Mouse (Mus musculus) layer of hippocampus, adult 11-12 months (tissue): Measurements from ENCODE around the gene Elmo2.

Experiments used
- DNase-seq: peaks from one replicate; pipeline ENCODE4 v3.0.0; 2022; ENCODE audit warnings: low spot score

Elmo2 gene

DNA sequence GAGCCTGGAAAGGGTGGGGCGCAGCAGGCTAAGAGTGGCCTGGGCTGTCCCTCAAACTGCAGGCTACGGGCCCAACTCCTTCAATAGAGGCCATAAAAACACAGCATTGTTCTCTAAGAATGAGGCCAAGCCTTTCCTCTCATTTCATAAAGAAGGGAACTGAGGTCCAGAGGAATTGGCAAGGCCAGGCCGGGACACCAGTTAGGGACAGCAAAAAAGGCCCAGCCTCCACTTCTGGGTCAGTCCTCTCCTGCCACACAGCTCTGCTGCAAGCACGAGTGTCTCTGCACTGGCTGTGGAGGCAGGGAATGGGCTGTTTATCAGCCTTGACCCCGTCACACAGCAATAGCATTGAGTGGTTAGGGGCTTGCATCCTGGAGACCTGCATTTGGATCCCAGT lies 2.8 kb downstream of the Elmo2 start:
- DNase-seq: no peak

DNA sequence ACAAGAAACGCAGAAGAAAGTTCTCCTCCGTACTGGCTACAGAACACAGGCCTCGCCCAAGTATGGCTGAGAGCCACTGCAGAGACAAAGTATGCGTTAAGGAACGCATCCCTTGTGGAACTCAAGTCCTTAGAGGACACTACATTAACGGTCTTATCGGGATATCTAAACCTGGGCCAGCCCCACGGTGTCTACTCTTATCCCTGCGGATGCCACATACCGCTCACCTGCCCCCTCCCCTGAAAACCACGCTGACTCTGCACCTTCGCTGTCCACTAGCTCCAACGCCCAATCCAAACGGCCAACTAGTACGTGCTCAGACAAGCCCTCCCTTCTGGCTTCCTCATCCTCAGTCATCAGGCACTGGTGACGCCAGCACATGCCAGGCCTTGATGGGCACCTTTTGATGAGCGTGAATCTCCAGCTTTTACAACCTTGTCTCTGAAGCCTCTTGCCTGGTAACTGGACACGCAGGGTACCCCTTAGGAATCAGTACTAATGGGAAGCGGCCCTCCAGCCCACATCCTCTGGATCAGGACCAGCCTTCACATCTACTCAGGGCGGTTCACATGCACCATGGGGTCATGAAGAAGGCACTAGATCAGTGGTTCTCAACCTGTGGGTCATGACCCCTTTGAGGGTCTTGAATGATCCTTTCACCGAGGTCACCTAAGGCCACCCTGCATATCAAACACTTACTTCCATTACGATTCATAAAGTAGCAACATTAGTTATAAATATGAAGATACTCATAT lies 4.1 kb downstream of the Elmo2 start:
- no peak for DNase-seq

DNA sequence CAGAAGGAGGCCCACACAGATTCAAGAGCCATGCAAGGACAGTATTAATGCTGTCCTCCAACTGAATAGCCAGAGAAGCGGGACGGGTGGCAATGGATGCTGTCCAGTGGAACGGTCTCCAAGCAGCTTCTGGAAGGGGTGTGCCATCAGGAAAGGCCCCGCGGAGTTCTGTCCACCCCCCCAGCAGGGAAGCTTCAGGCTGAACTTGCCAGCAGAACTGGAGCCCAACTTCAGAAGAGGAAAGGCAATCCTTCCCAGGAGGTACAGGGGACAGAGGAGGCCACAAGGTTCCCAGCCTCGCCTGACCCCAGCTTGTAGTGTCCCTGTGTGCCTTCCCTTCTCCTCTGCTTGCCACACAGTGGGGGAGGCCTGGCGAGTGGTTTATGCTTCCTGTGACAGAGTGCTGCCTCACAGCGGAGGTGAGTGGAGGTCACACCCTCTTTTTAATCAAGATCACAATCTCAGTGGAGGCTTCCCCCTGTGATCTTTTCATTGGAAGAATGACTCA lies 4.8 kb downstream of the Elmo2 start:
- DNase-seq: no peak

DNA sequence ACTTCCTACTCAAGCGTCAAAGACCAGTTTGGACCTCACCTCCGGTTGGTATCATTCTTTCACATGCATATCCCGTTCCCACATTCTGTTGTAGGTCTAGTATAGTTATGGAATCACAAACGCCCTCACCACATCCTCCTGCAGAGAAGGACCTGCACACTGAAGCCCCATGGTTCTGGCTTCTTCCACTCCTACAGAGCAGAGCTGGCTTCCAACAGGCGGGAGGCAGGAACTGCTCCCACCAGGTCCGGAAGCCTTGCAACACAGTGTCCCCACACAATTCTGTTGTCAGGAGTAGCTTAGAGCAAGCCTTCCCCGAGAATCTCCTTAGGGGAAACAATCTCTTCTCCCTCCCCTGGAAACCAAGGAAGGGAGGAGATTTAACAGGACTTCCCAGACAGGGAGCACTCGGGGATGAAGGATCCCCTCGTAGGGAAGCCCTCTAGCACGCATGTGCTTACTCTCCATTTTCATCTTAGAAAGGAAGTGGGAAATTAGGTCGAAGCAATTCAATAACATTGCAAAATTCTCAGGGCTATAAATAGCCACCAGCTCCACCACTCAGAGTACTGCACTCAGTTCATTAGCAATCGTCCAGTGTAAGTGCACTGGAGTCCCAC lies 5.6 kb downstream of the Elmo2 start:
- no peak for DNase-seq

DNA sequence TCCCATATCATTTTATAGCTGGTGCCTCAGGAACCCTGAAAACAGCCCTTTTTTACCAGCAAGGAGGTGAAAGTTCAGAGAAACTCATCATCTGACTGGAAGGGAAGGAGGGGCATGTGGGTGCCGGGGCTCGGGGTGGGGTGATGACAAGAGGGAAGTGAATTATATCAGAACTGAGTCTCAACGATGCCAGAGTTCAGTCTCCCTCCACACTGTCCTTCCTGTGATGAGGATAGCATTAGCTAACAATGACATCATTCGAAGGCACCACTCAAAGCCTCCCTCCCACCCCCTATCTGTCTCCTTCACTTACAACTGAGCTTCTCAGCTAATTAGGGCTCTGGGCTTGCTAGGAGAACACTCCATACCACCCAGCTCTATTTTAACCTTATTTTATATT lies 6.8 kb downstream of the Elmo2 start:
- no peak for DNase-seq

DNA sequence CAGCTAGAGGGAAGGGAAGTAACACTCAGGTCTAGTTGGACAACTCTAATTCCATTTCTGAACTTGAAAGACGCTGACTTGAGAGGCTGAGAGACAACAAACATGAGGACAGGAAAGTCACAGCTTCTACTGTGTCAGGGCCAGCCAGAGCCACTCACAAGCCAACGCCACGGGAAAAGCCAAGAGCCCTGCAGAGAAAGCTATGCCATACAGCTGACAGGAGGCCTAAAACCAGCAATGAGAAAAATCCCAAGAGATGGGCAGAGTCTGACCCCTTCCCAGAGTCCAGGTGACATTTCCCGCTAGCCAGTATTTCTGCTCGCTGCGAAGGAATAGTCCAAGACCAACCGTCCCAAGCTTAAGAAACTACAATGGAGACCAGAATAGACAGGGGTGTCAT lies 7.3 kb downstream of the Elmo2 start:
- DNase-seq: no peak

DNA sequence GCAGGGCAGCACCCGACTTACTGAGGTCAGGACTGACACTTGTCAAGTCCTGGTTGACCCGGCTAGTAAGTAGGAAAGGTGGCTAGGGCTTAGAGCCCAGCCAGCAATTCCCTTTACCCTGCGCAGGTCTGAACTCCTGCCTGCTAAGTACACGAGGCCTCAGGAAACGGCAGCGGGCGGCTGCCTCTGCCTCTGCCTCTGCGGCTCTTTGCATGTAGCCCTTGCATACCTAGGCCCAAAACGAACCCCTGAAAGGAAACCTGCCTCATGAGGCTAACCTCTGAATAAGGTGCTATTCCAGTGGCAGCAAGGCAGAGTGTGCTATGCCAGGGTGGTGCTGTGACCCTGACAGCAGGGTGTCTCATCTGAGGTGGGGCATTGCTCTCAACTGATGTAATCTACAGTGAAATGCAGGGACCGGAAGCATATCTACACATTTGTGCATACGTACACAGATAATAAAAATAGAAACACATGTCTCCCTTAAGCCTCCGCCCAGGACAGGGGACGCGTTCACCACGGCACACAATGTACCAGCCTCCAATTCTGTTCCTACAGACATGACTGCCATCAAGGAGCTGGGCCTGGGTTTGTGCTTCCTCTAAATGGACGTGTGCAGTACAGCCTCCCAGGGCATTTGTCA lies 8.5 kb downstream of the Elmo2 start:
- no peak for DNase-seq

DNA sequence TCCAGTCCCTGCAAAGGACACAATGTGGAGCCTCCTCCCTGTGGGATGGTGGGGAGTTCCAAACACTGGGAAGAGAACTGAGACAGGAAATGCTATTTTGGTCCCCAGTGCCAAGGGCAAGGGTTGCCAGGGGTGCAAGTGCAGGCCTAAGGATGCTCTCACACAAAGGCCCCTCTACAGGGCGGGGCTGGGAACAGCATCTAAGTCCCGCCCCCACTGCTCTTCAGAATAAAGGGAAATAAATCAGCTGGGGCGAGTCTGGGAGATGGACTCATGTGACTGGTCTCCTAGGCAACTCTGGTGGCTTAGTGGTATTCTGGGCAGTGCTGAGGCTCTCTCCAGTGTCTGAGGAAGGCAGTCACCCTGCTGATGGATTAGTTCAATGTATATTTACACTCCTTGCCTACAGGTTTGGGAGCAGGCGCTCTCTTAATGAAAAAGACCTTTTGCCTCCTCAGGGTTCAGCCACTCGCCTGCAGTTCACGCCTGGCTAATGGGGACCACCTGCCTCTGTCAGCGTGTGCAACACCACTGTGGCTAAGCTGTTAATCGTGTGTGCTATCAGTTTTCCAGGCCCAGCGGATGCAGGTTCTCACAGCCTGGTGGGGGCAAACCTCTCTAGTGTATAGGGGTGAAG lies 9.3 kb downstream of the Elmo2 start:
- peak; percentile 82 for DNase-seq

DNA sequence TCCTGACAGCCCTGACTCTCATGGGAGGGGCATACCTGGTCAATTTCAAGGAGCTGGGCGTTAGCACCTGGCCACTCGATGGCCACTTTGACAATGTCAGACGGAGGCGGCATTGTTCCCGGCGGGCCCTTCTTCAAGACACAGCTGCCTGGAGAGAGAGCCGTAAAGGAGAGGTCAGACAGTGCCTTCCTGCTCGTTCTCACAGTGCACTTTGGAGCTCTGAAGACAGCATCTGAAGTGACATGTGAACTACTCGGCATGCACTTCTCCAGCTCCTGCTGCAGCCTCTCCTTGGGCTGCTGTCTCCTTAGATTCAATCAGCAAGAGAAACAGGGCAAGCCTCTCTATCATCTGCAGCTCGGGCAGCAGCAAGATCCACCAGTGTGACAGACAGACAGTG lies 10.1 kb downstream of the Elmo2 start:
- DNase-seq: no peak

DNA sequence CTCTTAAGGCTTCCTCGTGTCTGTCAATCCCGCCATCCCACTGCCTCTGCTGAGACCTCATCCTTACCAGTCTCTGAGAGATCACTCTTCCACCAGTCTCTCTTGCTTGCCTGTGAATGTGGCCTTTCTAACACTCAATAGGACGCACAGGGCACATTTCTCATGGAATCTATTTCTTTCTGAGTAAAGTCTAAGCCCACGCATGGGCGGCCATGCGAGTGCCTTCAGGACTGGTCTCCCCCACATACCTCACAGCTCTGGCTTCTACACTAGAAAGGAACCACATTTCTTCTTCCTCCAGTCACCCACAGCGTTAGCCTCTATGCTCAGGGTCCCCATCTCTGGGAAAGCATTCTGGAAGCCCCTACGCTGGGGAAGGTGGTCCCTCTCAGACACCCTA lies 12.1 kb downstream of the Elmo2 start:
- DNase-seq: no peak

DNA sequence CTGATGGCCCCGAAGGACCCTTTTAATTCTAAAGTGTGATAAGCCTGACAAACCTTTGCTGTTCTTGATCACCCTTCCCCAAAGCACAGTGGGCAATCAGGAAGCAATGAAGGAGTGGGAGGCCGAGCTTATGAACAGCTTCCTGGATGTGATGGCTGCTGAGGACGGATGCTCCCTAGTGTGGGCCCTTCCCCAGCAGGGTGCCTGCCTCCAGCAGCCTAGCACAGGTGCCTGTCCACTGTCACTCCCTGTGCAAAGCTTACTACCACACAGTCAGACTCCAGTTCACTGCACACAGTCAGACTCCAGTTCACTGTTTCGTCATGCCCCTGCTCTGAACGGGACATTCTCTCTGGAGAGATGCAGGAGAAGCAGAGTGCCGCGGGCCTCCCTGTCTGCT lies 13.9 kb downstream of the Elmo2 start:
- DNase-seq: no peak

DNA sequence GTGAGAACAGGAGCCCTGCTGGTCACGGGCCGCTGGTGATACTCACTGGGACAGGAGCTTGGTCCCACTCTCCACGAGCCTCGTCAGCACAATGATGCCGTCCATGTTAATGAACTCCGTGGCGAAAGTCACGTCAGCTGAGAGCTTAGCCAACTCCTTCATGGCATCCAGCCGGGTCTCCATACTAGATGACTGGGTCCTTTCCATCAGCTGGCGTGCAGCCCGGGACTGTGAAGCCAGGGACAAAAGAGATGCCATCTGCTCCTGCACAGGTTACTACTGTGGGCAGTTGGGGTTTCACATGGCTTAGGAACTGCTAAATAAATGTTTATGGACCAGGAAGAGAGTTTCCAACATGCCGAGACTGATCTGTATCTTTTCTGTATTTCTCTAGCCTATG lies 14.7 kb downstream of the Elmo2 start:
- DNase-seq: peak; percentile 50

DNA sequence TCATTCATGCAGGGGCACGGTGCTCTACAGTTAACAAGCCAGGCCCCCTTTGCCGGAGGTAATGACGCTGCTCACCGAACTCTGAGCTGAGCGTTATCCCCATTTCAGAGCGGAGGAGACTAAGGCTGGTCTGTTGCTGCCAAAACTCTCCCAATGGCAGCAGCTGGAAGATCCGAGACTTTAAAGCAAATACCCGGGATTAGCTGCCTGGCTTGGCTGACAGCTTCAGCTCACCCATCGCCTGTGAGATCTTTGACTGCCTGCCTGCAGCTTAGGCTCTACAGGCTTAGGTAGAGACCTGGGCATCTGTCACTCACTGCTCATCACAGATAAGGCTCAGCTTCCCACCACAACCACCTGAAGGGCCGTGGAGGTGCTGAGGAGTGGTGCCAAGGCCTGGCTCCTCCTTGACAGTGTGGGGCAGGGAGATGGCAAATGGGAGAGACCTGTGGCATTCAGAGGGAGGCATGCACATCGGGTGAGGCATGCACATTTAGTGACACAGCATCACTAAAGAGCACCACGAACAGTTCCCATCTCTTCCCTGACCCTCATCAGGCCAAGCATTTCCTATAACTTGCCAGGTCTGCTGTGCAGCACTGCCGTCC lies 15.4 kb downstream of the Elmo2 start:
- DNase-seq: no peak

DNA sequence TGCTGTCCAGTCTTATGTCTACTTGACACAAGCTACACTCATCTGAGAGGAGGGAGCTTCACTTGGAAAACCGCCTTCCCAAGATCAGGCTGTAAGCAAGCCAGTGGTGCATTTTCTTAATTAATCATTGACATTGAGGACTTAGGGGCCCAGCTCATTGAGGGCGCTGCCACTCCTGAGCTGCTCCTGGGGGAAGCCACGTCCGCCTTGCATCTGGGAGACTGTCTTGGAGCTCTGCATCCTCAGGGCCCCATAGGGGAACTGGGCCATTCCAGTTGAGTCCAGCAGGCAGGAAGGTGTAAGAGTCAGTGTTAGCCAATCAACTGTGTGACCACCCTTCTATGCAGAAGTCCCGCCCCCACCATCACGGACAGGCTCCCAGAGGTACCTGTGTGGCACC lies 18.5 kb downstream of the Elmo2 start:
- no peak for DNase-seq

DNA sequence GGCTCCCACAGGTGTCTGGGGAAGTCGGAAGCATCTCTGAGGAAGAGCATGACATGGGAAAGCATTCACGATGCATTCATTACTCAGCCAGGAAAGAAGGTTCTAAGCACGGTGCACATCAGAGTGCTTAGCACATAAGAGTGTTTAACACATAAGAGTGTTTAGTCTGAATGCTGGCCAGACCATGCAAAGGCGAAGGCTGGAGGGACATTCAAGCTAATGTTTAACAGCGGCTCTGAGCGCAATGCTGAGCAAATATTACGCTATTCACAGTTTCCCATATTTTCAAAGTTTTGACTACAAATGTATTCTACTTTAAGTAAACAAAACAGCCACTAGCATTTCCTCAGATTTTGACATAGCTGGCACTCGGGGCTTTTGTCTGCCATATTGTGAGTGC lies 20.8 kb downstream of the Elmo2 start:
- DNase-seq: no peak

DNA sequence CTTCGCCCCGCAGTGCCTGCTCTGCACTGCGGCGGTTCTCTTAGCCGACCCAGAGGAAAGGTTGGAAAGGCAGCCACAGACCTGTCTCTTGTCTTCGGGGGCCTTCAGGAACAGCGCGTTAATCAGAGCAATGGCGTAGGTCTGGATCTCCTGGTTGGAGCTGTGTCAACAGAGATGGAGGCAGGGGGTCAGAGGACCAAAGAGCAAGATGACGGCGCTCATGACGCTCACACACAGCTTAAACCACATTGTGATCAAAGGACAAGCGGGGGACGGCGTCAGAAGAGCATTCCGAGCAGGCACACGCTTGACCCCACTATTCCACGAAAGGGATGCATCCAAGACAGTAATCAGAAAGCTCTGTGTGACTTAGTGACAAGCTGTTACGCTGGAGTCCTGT lies 21.5 kb downstream of the Elmo2 start:
- no peak for DNase-seq

DNA sequence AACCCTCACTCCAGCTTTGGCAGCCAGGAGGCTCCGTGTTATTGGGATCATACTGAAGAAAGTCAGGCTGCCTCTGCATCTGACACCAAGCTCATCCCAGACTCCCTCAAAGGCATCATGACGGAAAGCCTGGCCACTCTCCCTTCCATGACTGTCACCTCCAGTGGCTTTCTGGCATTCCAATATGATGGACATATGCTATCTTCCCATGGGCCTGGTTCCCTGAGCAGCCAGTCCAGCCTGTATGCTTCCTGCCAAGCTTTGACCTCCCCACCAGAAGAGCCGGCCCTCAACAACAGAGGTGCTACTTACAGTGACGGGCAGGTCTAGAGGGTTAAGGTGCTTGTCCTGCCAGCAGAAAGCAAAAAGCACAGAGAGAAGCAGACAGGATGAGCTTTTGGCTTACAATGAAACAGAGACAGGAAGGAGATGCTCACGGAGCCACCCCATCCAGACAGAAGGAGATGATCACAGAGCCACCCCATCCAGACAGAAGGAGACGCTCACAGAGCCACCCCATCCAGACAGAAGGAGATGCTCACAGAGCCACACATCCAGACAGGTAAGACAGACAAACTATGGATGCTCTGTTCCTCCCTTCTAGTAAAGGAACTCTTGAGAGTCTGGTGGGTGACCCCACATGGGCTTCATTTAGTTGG lies 22.8 kb downstream of the Elmo2 start:
- no peak for DNase-seq

DNA sequence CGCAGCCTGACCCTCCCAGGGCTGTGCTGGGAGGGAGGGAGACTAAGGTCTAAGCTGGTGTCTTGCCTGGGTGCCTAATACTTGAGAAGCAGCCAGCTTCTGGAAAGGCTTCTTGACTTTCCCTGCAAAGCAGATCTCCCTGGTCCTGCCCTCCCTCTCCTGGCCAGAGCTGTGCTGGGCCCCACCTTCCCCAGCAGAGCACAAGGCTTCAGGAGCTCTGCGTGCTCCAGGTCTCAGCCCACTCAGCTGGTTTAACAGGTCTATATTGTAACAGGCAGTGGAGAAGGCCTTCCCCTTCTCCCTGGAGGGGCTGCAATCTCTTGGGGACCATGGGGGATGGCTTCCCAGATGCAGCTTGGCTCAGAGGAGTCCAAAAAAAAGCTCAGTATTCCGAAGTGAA lies 24.9 kb downstream of the Elmo2 start:
- no peak for DNase-seq

DNA sequence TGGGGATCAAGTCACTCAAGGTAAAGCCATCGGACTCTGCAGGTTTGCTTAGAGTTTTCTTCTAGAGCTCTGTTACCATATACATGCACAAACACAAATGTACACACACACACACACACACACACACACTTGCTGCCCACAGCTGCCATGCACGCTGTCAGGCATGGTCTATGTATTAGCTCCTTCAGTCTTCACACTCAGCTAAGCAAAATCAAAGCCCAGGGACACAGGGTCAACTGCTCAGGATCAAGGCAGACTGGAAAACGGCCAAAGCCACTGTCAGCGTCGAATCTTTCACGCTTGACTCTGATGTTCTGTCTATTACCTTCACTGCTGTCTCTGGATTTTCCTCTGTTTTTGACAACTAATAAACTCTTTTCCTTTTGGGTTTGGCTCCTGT lies 25.4 kb downstream of the Elmo2 start:
- no peak for DNase-seq

DNA sequence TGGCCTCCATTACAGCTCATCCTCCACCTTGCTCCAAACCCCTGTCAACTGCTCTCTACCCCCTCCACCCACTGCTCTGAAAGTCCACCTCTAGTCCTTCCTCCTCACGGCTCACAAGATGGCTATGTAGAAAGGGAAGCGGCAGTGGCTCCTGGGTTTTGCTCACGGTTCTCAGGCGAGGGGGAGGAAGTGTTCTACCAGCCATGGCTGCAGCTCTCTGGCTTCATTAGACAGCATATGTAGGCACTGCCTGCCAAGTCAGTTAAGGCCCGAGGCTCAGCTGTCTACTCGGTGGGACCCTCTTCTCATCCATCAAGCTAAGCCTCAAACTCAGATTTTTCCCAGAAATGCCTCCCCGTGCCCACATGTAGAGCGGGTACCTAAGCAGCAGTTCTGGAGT lies 25.9 kb downstream of the Elmo2 start:
- peak; percentile 46 for DNase-seq

DNA sequence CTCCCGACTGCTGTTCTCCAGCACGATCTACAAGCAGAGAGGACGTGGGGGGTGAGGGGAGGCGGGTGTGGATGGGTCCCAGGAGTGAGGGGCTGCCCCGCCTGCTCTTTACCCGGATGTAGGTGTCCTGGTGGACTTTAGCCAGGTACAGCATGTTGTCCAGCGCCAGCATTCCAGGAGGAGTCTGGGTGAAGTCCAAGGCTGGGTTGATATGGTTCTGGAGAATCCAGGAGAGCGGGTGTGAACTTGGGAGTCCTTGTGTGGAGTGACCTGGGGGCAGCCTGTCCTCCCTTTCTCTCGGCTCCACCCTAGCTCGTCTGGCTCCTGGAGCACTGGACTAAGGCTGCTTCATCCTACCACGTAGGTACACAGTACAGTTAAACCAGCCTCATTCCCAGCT lies 28.9 kb downstream of the Elmo2 start:
- no peak for DNase-seq

DNA sequence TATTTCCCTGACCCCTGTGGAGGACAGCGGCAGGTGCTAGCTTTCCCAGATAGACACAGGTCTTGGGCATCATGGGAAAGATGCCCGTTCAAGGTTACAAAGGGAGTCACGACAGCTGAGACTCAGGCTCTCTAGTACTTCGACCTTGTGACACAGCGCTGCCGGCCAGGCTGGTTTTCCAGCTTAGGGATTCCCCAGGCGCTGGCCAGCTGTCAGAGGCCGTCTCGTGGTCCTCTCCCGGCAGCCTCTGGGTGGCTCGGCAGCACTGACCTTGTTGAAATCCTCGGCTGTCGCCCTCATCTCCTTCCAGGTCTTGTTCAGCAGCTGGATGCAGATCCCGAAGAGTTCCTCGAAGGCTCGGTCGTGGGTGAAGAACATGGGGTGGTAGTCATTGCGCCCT lies 29.7 kb downstream of the Elmo2 start:
- DNase-seq: no peak
